Mouse (Mus musculus) heart, adult 11 months (tissue): ENCODE measurements around the gene Nxph2.
A peak's percentile ranks its signal among the peaks of the same experiment; 100 is the strongest.

ENCODE experiments used
- DNase-seq: peaks from one replicate; pipeline ENCODE4 v3.0.0; 2022

Gene Nxph2

DNA sequence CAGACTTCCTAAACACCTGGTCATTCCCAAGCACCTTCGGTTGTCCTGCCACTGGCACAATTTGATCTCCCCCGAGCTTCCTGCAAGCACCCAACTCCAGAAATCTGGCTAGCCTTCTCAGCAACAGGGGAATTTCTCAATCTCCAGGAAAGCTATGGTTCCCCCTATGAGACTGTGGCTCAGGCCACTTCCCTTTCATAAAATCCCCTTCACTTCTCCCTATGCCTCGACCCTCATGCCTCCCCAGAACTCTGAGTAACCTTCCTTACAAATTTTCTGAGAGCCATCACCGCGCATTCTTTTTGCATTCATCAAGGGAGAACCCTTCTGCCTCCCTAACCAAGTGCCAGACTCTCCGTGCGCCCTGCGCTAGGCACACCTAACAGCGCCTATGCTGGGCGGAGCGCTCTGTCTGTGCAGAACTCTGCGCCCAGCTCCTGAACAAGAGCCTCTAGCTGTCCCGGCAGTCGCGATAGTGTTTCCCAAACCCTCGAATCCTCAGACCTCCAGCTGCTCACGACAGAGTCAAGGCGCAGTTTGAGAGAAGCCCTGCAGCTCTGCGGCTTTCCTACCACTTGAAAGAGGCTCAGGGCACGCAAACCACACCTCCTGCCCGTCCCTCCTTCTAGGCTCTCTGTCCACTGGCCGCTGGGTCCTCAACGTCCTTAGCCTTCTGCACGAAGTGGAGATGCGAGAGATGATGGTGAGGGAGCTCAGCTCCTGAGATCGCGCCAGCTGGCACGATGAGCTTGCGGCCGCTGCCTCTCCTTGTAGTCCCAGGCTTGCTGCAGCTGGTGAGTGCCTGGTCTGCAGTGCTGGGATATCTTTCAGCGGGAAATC, at the start of gene Nxph2:
Nxph2 (plus strand) TSS at position 501 of the 840 bp plus-strand sequence.
- DNase-seq, result no peak

DNA sequence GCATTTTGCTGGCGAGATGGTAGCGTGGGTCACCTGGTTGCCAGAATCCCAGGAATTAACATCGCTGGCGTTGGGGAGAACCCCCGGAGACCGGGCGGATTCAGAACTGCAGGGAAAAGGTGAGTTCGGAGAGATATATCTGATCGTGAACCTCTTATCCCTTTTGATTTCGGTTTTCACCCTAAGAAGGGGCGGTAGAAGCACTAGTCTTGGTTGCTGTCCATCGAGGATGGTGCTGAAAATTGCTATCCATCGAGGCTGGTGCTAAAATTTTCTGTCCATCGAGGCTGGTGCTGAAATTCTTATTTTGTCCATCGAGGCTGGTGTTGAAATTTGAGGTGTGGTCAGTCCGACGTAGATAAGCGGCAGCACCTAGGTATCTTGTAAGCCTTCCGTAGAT, 30.1 kb upstream of the Nxph2 start:
- peak; percentile 54 for DNase-seq

DNA sequence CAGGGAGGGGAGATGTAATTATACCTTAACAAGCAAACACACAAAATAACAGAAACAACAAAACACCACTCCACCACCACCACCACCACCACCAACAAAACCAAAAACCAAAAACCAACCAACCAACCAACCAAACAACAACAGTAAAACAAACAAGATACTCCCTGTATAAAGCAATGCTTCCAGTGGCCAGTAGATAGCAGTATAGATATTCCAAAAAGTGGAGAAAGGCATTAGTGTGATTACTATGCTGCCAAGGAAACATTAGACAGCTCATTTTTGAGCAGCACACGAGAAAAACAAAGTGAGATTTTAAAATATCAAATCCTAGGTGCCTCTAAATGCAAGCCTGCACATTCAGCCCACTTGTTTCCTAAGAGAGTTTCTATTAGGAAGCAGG, 6.2 kb upstream of the Nxph2 start:
- no peak for DNase-seq
